22 mouse cellular contexts compared by ENCODE assay signal in the genomic region with DNA sequence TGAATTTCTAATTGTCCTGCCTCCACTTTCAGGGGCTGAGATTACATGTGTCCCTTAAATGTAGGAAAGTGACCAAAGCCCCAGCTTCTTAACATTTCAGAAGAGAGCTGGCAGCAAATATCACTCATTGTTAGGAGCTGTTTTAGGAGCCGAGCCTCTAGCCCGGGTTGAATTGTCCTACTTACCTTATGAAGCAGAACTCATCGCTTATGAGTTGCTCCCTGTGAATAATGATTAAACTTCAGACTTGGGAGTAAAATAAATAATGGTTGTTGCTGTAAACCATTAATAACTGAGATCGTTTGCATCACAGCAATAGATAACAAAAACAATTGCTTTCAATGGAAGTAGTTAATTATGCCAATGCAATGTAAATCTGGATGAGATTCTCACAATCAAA. TPM values are rescaled to one million over a fixed set of nuclear protein-coding genes. Genes with fewer than 3 reads are reported as not detected.
DNase-seq lines count a peak whose midpoint lies in the region; ATAC-seq lines count a peak whose summit lies in the region.
"Had no signal": no experiment of that assay in that cellular context is flagged by ENCODE, and none has a peak within 500 bp of the region (broad histone marks: within the 10 kb centered on the region; RNA-seq: fewer than 3 reads in every experiment).

No protein-coding gene starts in this region.

- no peak overlapping the region for H3K4me2 ChIP-seq in kidney, embryonic 15.5 days
- H3K4me2 ChIP-seq: embryonic facial prominence, embryonic 13.5 days; embryonic facial prominence, embryonic 15.5 days; forebrain, embryonic 12.5 days had no signal

- H3K9ac ChIP-seq in kidney, embryonic 15.5 days = no peak overlapping the region
- H3K9ac ChIP-seq: embryonic facial prominence, embryonic 13.5 days; embryonic facial prominence, embryonic 15.5 days; forebrain, embryonic 12.5 days had no signal

- H3K27ac ChIP-seq in kidney, embryonic 15.5 days = no peak overlapping the region
- H3K27ac ChIP-seq: embryonic facial prominence, embryonic 13.5 days; embryonic facial prominence, embryonic 15.5 days; forebrain, embryonic 10.5 days; forebrain, embryonic 12.5 days had no signal

- H3K4me1 ChIP-seq in kidney, embryonic 15.5 days = peaks cover 9% of the 10 kb centered on the region; the same call in 1 of the 2 replicates
- H3K4me1 ChIP-seq: embryonic facial prominence, embryonic 13.5 days; embryonic facial prominence, embryonic 15.5 days; forebrain, embryonic 10.5 days; forebrain, embryonic 12.5 days had no signal

- no peaks in the 10 kb centered on the region for H3K36me3 ChIP-seq in kidney, embryonic 15.5 days
- H3K36me3 ChIP-seq: embryonic facial prominence, embryonic 13.5 days; embryonic facial prominence, embryonic 15.5 days; forebrain, embryonic 10.5 days; forebrain, embryonic 12.5 days had no signal

- no peak overlapping the region for H3K4me3 ChIP-seq in kidney, embryonic 15.5 days (replicated peaks)
- H3K4me3 ChIP-seq: embryonic facial prominence, embryonic 13.5 days; embryonic facial prominence, embryonic 15.5 days; erythroblast, embryonic 14.5 days; forebrain, embryonic 10.5 days; forebrain, embryonic 12.5 days had no signal

- H3K9me3 ChIP-seq in kidney, embryonic 15.5 days (replicated peaks) = no peaks in the 10 kb centered on the region
- H3K9me3 ChIP-seq: embryonic facial prominence, embryonic 13.5 days; embryonic facial prominence, embryonic 15.5 days; forebrain, embryonic 10.5 days; forebrain, embryonic 12.5 days had no signal

- H3K27me3 ChIP-seq in kidney, embryonic 15.5 days = no peaks in the 10 kb centered on the region
- H3K27me3 ChIP-seq: embryonic facial prominence, embryonic 13.5 days; embryonic facial prominence, embryonic 15.5 days; forebrain, embryonic 12.5 days had no signal

- no peak for ATAC-seq in kidney, embryonic 15.5 days (replicated peaks; ENCODE audit: low FRiP score)
- ATAC-seq: forebrain, embryonic 14.5 days had no signal

- peak; percentile 25 to 36 for DNase-seq in kidney, adult 8-10 months
- peak; percentile 12 for DNase-seq in kidney, postnatal 14 days
- DNase-seq in kidney, postnatal 4 days = no peak
- peak; percentile 41 for DNase-seq in retina, postnatal 1 day
- DNase-seq in retina, embryonic 14.5 days (ENCODE audit: low spot score) = no peak
- DNase-seq: adrenal gland, adult 2 months; adrenal gland, postnatal 10 days; adrenal gland, postnatal 25 days; cerebellum, adult 11 months; cerebellum, adult 18-20 months; cerebellum, adult 8-10 months; cerebellum, adult 9-11 months; cerebellum, postnatal 14 days; cerebellum, postnatal 36 days; embryo, embryonic 11 days had no signal

- WGBS in kidney, embryonic 15.5 days = 66% methylated on average over 4 of the region's 4 CpGs

RNA-seq across cellular contexts. Expression of gene Met, which starts 20.3 kb away (rescaled TPM):
- polyA plus RNA-seq in kidney, embryonic 15.5 days (2015; fragmentation: Nextera tagmentation; extraction: Ambion mirVana) = 15.1 and 16.1 TPM in 2 replicates
- polyA plus RNA-seq: erythroblast, embryonic 14.5 days had no signal

Comparison
In these comparisons a context has a peak if more than half of its experiments do, and no peak if none do; other contexts are left out.
1. DNase-seq: peak in kidney, adult 8-10 months (2 of 2), kidney, postnatal 14 days (single experiment) and retina, postnatal 1 day (single experiment); none in kidney, postnatal 4 days (0 of 2) and retina, embryonic 14.5 days (single experiment).